Mouse (Mus musculus) liver, embryonic 14.5 days (tissue): ENCODE data around the gene Rgl2.

Source experiments
- CTCF ChIP-seq: IDR thresholded peaks from 2 replicates; pipeline ENCODE4 v1.5.1; 2016; ENCODE audit warnings: antibody characterized with exemption, low read depth, control low read depth
- EP300 ChIP-seq: IDR thresholded peaks from 2 replicates; pipeline ENCODE4 v1.6.1; 2016; ENCODE audit warnings: antibody characterized with exemption, low read depth

- peak; percentile 88 for TF ChIP-seq CTCF
- 0 out of 2 replicates have a peak, but pooled peaks have one; percentile 38 for TF ChIP-seq EP300
Measured at GRCm38 (mm10) chr17:33924577-33925283, 4.6 kb upstream of the Rgl2 start.
